In the genomic region with DNA sequence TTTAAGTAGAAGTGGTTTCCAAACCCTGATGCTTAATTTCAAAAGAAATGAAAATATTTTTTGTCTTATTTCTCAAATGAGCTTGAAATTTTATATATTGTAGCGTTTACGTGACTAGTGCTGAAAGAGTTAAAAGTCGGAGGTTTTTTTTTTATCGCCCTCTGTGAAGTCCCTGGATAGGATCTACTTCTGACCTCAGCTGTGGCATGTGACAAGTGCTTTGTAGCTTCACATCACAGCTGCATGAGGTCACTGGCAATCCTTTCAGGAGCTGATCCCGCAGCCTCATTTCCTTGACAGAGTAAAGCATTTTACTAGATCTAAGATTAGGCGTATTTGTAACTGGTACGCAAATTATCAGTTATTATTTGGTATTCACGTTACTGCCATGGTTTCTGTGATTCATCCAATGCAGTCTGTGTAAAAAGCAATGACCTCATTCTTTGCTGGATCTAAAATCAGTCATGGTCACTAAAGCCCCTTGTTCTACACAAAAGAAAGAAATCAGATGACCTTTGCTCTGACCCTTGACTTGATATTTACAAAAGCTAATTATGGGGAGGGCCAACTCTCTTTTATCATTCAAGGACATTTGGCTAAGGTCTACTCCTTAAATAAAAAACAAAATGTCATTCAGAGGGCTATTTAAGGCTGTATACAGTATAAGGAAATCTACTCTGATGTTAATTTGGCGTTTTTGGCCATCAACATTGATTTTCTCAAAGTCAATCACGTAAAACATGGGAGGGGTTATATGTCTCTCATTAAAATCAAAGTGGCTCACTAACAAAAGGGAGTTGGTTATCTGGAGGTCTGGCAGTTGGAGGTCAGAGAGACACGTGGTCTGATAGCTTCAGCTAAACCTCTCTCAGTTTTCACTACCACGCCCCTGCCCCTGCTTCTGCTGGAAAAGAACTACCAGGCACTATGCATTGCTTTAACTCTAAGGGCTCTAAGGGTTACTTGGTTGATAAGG, we compare ENCODE assay signal across 9 mouse cellular contexts.
DNase-seq lines count a peak whose midpoint lies in the region; ATAC-seq and TF ChIP-seq lines count a peak whose summit lies in the region.
"Had no signal": no experiment of that assay in that cellular context is flagged by ENCODE, and none has a peak within 500 bp of the region (broad histone marks: within the 10 kb centered on the region; RNA-seq: fewer than 3 reads in every experiment).

No protein-coding gene starts in this region.

- intact Hi-C loops in gastrocnemius, postnatal 36 days (cut with DNase I), result loop anchor here (5.0 to 10.0 kb wide), 2 partner anchors 504 to 597 kb away; no protein-coding TSS in a partner anchor
- intact Hi-C loops in left cerebral cortex, postnatal 14 days (cut with DNase I), result loop anchor here (5.0 kb wide), 3 partner anchors 504 to 609 kb away; no protein-coding TSS in a partner anchor

- no peak for TF ChIP-seq CTCF in intestine, postnatal 0 days (IDR thresholded peaks at IDR 0.05; ENCODE audit: low read depth)

- no peak overlapping the region for H3K4me3 ChIP-seq in intestine, embryonic 14.5 days (ENCODE audit: low read depth, low read length)
- H3K4me3 ChIP-seq in intestine, postnatal 0 days (ENCODE audit: low read depth, low read length), result no peak overlapping the region
- 0 out of 2 replicates have a peak overlapping the region, but pooled peaks have one; percentile 14 for H3K4me3 ChIP-seq in embryonic facial prominence, embryonic 10.5 days
- no peak overlapping the region for H3K4me3 ChIP-seq in hindbrain, embryonic 16.5 days (ENCODE audit: low read length)
- no peak overlapping the region for H3K4me3 ChIP-seq in neural tube, embryonic 12.5 days

- 12% methylated on average over 12 of the region's 12 CpGs for WGBS in intestine, embryonic 14.5 days
- WGBS in intestine, postnatal 0 days, result 17% methylated on average over 12 of the region's 12 CpGs
- WGBS in embryonic facial prominence, embryonic 10.5 days, result 7% methylated on average over 12 of the region's 12 CpGs
- WGBS in hindbrain, embryonic 16.5 days, result 9% methylated on average over 12 of the region's 12 CpGs
- 7% methylated on average over 12 of the region's 12 CpGs for WGBS in neural tube, embryonic 12.5 days

- H3K27me3 ChIP-seq in intestine, embryonic 14.5 days (replicated peaks; ENCODE audit: control insufficient read depth, insufficient read depth, low read length), result no peaks in the 10 kb centered on the region
- H3K27me3 ChIP-seq in intestine, postnatal 0 days (replicated peaks; ENCODE audit: control insufficient read depth, insufficient read depth, low read length), result no peaks in the 10 kb centered on the region
- no peaks in the 10 kb centered on the region; the same call in 1 of the 2 replicates for H3K27me3 ChIP-seq in embryonic facial prominence, embryonic 10.5 days (replicated peaks; ENCODE audit: low read depth, poor library complexity, severe bottlenecking)
- H3K27me3 ChIP-seq in hindbrain, embryonic 16.5 days (replicated peaks; ENCODE audit: control insufficient read depth, insufficient read depth, low read length), result no peaks in the 10 kb centered on the region
- no peaks in the 10 kb centered on the region; the same call in 1 of the 2 replicates for H3K27me3 ChIP-seq in neural tube, embryonic 12.5 days (replicated peaks)
- H3K27me3 ChIP-seq: Patski had no signal

- H3K36me3 ChIP-seq in intestine, embryonic 14.5 days (ENCODE audit: control insufficient read depth, insufficient read depth, low read length), result no peaks in the 10 kb centered on the region
- no peaks in the 10 kb centered on the region for H3K36me3 ChIP-seq in intestine, postnatal 0 days (ENCODE audit: control insufficient read depth, insufficient read depth)
- no peaks in the 10 kb centered on the region for H3K36me3 ChIP-seq in embryonic facial prominence, embryonic 10.5 days (replicated peaks)
- no peaks in the 10 kb centered on the region for H3K36me3 ChIP-seq in hindbrain, embryonic 16.5 days (ENCODE audit: control insufficient read depth, insufficient read depth, low read length)
- no peaks in the 10 kb centered on the region for H3K36me3 ChIP-seq in neural tube, embryonic 12.5 days

- no peaks in the 10 kb centered on the region for H3K9me3 ChIP-seq in intestine, embryonic 14.5 days (ENCODE audit: control insufficient read depth, low read length)
- no peaks in the 10 kb centered on the region for H3K9me3 ChIP-seq in intestine, postnatal 0 days (ENCODE audit: control insufficient read depth)
- H3K9me3 ChIP-seq in embryonic facial prominence, embryonic 10.5 days, result no peaks in the 10 kb centered on the region
- no peaks in the 10 kb centered on the region for H3K9me3 ChIP-seq in hindbrain, embryonic 16.5 days (ENCODE audit: control insufficient read depth, low read length)
- H3K9me3 ChIP-seq in neural tube, embryonic 12.5 days, result no peaks in the 10 kb centered on the region

- peak overlapping the region; percentile 59 for H3K27ac ChIP-seq in intestine, embryonic 14.5 days (ENCODE audit: low read depth)
- no peak overlapping the region for H3K27ac ChIP-seq in intestine, postnatal 0 days (ENCODE audit: low read depth, low read length)
- H3K27ac ChIP-seq in embryonic facial prominence, embryonic 10.5 days (replicated peaks), result peak overlapping the region; percentile 82
- H3K27ac ChIP-seq in hindbrain, embryonic 16.5 days (ENCODE audit: low read depth, low read length), result peak overlapping the region; percentile 54
- H3K27ac ChIP-seq in neural tube, embryonic 12.5 days, result peak overlapping the region; percentile 43; the same call in 1 of the 2 replicates

- H3K4me1 ChIP-seq in intestine, embryonic 14.5 days (replicated peaks; ENCODE audit: control insufficient read depth, insufficient read depth, low read length), result peaks cover 16% of the 10 kb centered on the region
- no peaks in the 10 kb centered on the region for H3K4me1 ChIP-seq in intestine, postnatal 0 days (replicated peaks; ENCODE audit: control insufficient read depth, insufficient read depth, low read length)
- peaks cover 27% of the 10 kb centered on the region for H3K4me1 ChIP-seq in embryonic facial prominence, embryonic 10.5 days
- H3K4me1 ChIP-seq in hindbrain, embryonic 16.5 days (ENCODE audit: control insufficient read depth, insufficient read depth, low read depth, low read length), result peaks cover 15% of the 10 kb centered on the region
- peaks cover 12% of the 10 kb centered on the region for H3K4me1 ChIP-seq in neural tube, embryonic 12.5 days

- no peak overlapping the region for H3K9ac ChIP-seq in intestine, embryonic 14.5 days (ENCODE audit: low read length)
- H3K9ac ChIP-seq in intestine, postnatal 0 days (ENCODE audit: low read depth, low read length), result no peak overlapping the region
- no peak overlapping the region for H3K9ac ChIP-seq in hindbrain, embryonic 16.5 days (ENCODE audit: low read depth, low read length)
- no peak overlapping the region for H3K9ac ChIP-seq in neural tube, embryonic 12.5 days

- DNase-seq in intestine, embryonic 14.5 days (ENCODE audit: low spot score), result no peak
- DNase-seq in embryonic facial prominence, embryonic 10.5 days (ENCODE audit: low spot score), result peak; percentile 67
- no peak for DNase-seq in layer of hippocampus, postnatal 36 days
- no peak for DNase-seq in gastrocnemius, postnatal 36 days
- DNase-seq in left cerebral cortex, postnatal 14 days (ENCODE audit: low spot score in 2 of 2), result no peak

- H3K4me2 ChIP-seq in intestine, embryonic 14.5 days (ENCODE audit: low read length), result peak overlapping the region; percentile 4; the same call in 1 of the 2 replicates
- no peak overlapping the region for H3K4me2 ChIP-seq in intestine, postnatal 0 days (replicated peaks; ENCODE audit: low read depth)
- peak overlapping the region; percentile 31 for H3K4me2 ChIP-seq in hindbrain, embryonic 16.5 days (ENCODE audit: low read length)
- H3K4me2 ChIP-seq in neural tube, embryonic 12.5 days (replicated peaks), result peak overlapping the region; percentile 35

- peak; percentile 84 for ATAC-seq in intestine, embryonic 14.5 days (replicated peaks; ENCODE audit: low FRiP score, low TSS enrichment, low read depth)
- ATAC-seq in intestine, postnatal 0 days, result no peak
- ATAC-seq in hindbrain, embryonic 16.5 days, result peak; percentile 75
- peak; percentile 85 for ATAC-seq in neural tube, embryonic 12.5 days (ENCODE audit: low FRiP score, low read depth)
- ATAC-seq: Patski had no signal
